Mouse (Mus musculus): ENCODE data around the gene Olfr224. TPM values are rescaled to one million over a fixed set of nuclear protein-coding genes. Genes with fewer than 3 reads are reported as not detected.
A peak's percentile ranks its signal among the peaks of the same experiment; 100 is the strongest.

Olfr224 gene
- total and polyA plus RNA-seq, 3 experiments = not detected

- H3K4me3 ChIP-seq (ENCODE audit: control insufficient read depth in 1 of 2, insufficient read depth in 1 of 2, low read depth in 2 of 2, low read length in 2 of 2) = no peak overlapping the region
- H3K27me3 ChIP-seq (ENCODE audit: control insufficient read depth in 1 of 2, insufficient read depth in 2 of 2, low read length in 2 of 2) = peaks cover 4 to 7% of the 10 kb centered on the region in 2 experiments; a peak in 3 of 4 replicates
- H3K79me2 ChIP-seq (ENCODE audit: control insufficient read depth, insufficient read depth, low read length, poor library complexity) = no peaks in the 10 kb centered on the region
- peak; percentile 30 for DNase-seq (ENCODE audit: low read depth, low spot score)
- H3K36me3 ChIP-seq (ENCODE audit: control insufficient read depth in 1 of 2, insufficient read depth in 2 of 2, low read length in 2 of 2) = no peaks in the 10 kb centered on the region; a peak in 1 of 4 replicates
- H3K9me3 ChIP-seq (replicated peaks; ENCODE audit: insufficient read depth, low read length) = no peaks in the 10 kb centered on the region
- peaks cover 0 to 7% of the 10 kb centered on the region in 2 experiments; a peak in 1 of 4 replicates for H3K4me1 ChIP-seq (ENCODE audit: control insufficient read depth in 1 of 2, insufficient read depth in 2 of 2, low read length in 2 of 2)
- no peak overlapping the region for H3K9ac ChIP-seq (ENCODE audit: control insufficient read depth, low read depth, low read length, poor library complexity, severe bottlenecking)
- TF ChIP-seq MYB (IDR thresholded peaks at IDR 0.05; ENCODE audit: low read depth, low read length) = no peak
- peak in 1 of 2 experiments; percentile 64; a peak in 2 of 4 replicates for TF ChIP-seq EP300 (IDR thresholded peaks at IDR 0.05; ENCODE audit: low read depth in 1 of 2, low read length in 2 of 2)
- peak; percentile 62; the same call in 1 of the 2 replicates for TF ChIP-seq TCF12 (IDR thresholded peaks at IDR 0.05; ENCODE audit: low read depth, low read length)
- TF ChIP-seq TAL1 (IDR thresholded peaks at IDR 0.05; ENCODE audit: low read length) = peak; percentile 43
- no peak overlapping the region for H3K27ac ChIP-seq (ENCODE audit: control insufficient read depth, low read depth, low read length)
Observed at GRCm38 (mm10) chr11:58597837-58598236, 27.5 kb upstream of the Olfr224 start.

GRCm38 (mm10) chr11:58594814-58595213, 24.5 kb upstream of the Olfr224 start, which contains the start of gene Olfr324:
Gene Olfr324 (plus strand): TSS chr11:58595114.
- 0 out of 4 replicates have a peak, but pooled peaks cover 0 to 5% of the 10 kb centered on the region in 2 experiments for H3K4me1 ChIP-seq (ENCODE audit: control insufficient read depth in 1 of 2, insufficient read depth in 2 of 2, low read length in 2 of 2)
- H3K27me3 ChIP-seq (ENCODE audit: control insufficient read depth in 1 of 2, insufficient read depth in 2 of 2, low read length in 2 of 2) = peaks cover 3 to 12% of the 10 kb centered on the region in 2 experiments; a peak in 3 of 4 replicates
- no peaks in the 10 kb centered on the region for H3K36me3 ChIP-seq (ENCODE audit: control insufficient read depth in 1 of 2, insufficient read depth in 2 of 2, low read length in 2 of 2)
- no peak within 1 kb of the TSS for H3K4me3 ChIP-seq (ENCODE audit: control insufficient read depth in 1 of 2, insufficient read depth in 1 of 2, low read depth in 2 of 2, low read length in 2 of 2)
- no peaks in the 10 kb centered on the region for H3K79me2 ChIP-seq (ENCODE audit: control insufficient read depth, insufficient read depth, low read length, poor library complexity)
- H3K27ac ChIP-seq (ENCODE audit: control insufficient read depth, low read depth, low read length) = no peak within 1 kb of the TSS
- no peaks in the 10 kb centered on the region for H3K9me3 ChIP-seq (replicated peaks; ENCODE audit: insufficient read depth, low read length)
- no peak for DNase-seq (ENCODE audit: low read depth, low spot score)
- no peak within 1 kb of the TSS for H3K9ac ChIP-seq (ENCODE audit: control insufficient read depth, low read depth, low read length, poor library complexity, severe bottlenecking)
- TF ChIP-seq TBP (IDR thresholded peaks at IDR 0.05; ENCODE audit: low read depth, low read length) = no peak
- no peak for TF ChIP-seq ZMIZ1 (IDR thresholded peaks at IDR 0.05; ENCODE audit: low read depth, low read length)
- no peak for TF ChIP-seq MAX (IDR thresholded peaks at IDR 0.05; ENCODE audit: low read length)
- no peak for TF ChIP-seq POLR2AphosphoS5 (IDR thresholded peaks at IDR 0.05; ENCODE audit: borderline replicate concordance, low read depth, low read length)
- TF ChIP-seq CHD2 (IDR thresholded peaks at IDR 0.05; ENCODE audit: low read length) = no peak
- no peak for TF ChIP-seq ZC3H11A (IDR thresholded peaks at IDR 0.05; ENCODE audit: low read depth, low read length)
- no peak for TF ChIP-seq MAFK (IDR thresholded peaks at IDR 0.05; ENCODE audit: borderline replicate concordance, low read depth, low read length)
- no peak for TF ChIP-seq POLR2AphosphoS2 (IDR thresholded peaks at IDR 0.05; ENCODE audit: low read length)
- no peak for TF ChIP-seq BHLHE40 (IDR thresholded peaks at IDR 0.05; ENCODE audit: borderline replicate concordance, low read depth, low read length)
- TF ChIP-seq ETS1 (IDR thresholded peaks at IDR 0.05; ENCODE audit: low read depth, low read length) = no peak
- no peak for TF ChIP-seq NRF1 (IDR thresholded peaks at IDR 0.05; ENCODE audit: insufficient read depth, low read depth, low read length, poor library complexity, severe bottlenecking)
- no peak for TF ChIP-seq MYB (IDR thresholded peaks at IDR 0.05; ENCODE audit: low read depth, low read length)
- no peak for TF ChIP-seq CHD1 (IDR thresholded peaks at IDR 0.05; ENCODE audit: low read depth, low read length)
